ENCODE assay signal across 7 mouse cellular contexts in the genomic region with DNA sequence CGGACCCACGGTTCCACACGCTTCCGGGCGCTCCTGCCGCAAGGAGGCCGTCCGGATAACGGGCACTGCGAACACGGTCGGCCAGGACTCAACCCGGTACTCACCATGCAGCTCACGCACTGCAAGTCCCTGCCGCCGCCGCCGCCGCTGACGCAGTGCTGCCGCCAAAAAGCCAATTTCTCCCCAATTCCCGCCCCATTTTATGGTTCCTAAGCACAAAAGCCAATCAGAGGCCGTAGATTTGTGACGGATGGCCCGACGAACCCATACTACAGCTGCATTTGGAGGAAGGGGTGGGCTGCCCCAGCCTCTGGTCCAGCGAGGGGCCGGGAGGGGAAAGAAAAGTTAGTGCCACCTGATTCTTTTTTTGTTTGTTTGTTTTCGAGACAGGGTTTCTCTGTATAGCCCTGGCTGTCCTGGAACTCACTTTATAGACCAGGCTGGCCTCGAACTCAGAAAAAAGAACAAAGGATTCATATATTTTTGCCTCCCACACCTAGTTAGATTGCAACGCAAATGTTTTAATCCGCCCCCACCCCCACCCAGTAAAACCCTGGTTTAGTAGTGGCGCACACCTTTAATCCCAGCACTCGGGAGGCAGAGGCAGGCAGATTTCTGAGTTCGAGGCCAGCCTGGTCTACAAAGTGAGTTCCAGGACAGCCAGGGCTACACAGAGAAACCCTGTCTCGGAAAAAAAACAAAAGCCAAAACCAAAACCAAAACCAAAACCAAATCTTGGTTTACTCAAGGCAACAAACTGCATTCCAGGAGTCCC.
DNase-seq lines count a peak whose midpoint lies in the region; ATAC-seq lines count a peak whose summit lies in the region.

No protein-coding gene starts in this region.

- peak overlapping the region; percentile 78 for H3K9ac ChIP-seq in intestine, embryonic 16.5 days (ENCODE audit: low read depth, low read length)
- H3K9ac ChIP-seq in midbrain, embryonic 11.5 days (ENCODE audit: low read length), result peak overlapping the region; percentile 66

- WGBS in intestine, embryonic 16.5 days, result 10% methylated on average over 36 of the region's 36 CpGs
- WGBS in midbrain, embryonic 11.5 days, result 13% methylated on average over 36 of the region's 36 CpGs

- H3K36me3 ChIP-seq in intestine, embryonic 16.5 days (ENCODE audit: control insufficient read depth, insufficient read depth, low read length), result no peaks in the 10 kb centered on the region
- peaks cover 4% of the 10 kb centered on the region; the same call in 1 of the 2 replicates for H3K36me3 ChIP-seq in midbrain, embryonic 11.5 days (ENCODE audit: control insufficient read depth, insufficient read depth, low read length)

- H3K4me2 ChIP-seq in intestine, embryonic 16.5 days (ENCODE audit: low read depth, low read length), result peak overlapping the region; percentile 73
- peak overlapping the region; percentile 50 for H3K4me2 ChIP-seq in midbrain, embryonic 11.5 days

- intact Hi-C loops in left cerebral cortex, postnatal 36 days (cut with DNase I), result no loop called here

- peaks cover 9% of the 10 kb centered on the region; the same call in 1 of the 2 replicates for H3K4me1 ChIP-seq in intestine, embryonic 16.5 days (ENCODE audit: control insufficient read depth, insufficient read depth, low read length)
- 0 out of 2 replicates have a peak, but pooled peaks cover 2% of the 10 kb centered on the region for H3K4me1 ChIP-seq in midbrain, embryonic 11.5 days (ENCODE audit: control insufficient read depth, insufficient read depth, low read length)

- H3K27ac ChIP-seq in intestine, embryonic 16.5 days (ENCODE audit: low read length), result no peak overlapping the region
- no peak overlapping the region for H3K27ac ChIP-seq in midbrain, embryonic 11.5 days (ENCODE audit: low read depth, low read length)

- peak; percentile 91 for DNase-seq in adrenal gland, adult 8-10 months
- peak; percentile 92 for DNase-seq in embryo, embryonic 9.5 days (ENCODE audit: extremely low spot score)
- peak; percentile 65 to 84 for DNase-seq in gastrocnemius, postnatal 4 days (ENCODE audit: low spot score in 2 of 2)
- DNase-seq in left cerebral cortex, postnatal 36 days (ENCODE audit: low spot score in 2 of 2), result peak; percentile 75
- peak; percentile 98 for DNase-seq in midbrain, embryonic 11.5 days (ENCODE audit: low spot score, missing footprints)
- peak; percentile 82 for DNase-seq in skeletal muscle tissue, adult 2 months (ENCODE audit: low read depth, low spot score)

- peak overlapping the region; percentile 75 for H3K4me3 ChIP-seq in intestine, embryonic 16.5 days (ENCODE audit: low read length)
- H3K4me3 ChIP-seq in midbrain, embryonic 11.5 days (ENCODE audit: low read depth, low read length), result peak overlapping the region; percentile 43

- H3K27me3 ChIP-seq in intestine, embryonic 16.5 days (replicated peaks; ENCODE audit: control insufficient read depth, insufficient read depth, low read length), result no peaks in the 10 kb centered on the region
- no peaks in the 10 kb centered on the region for H3K27me3 ChIP-seq in midbrain, embryonic 11.5 days (ENCODE audit: control insufficient read depth, insufficient read depth, low read length)

- no peaks in the 10 kb centered on the region for H3K9me3 ChIP-seq in intestine, embryonic 16.5 days (ENCODE audit: control insufficient read depth, low read length)
- H3K9me3 ChIP-seq in midbrain, embryonic 11.5 days (ENCODE audit: control insufficient read depth, low read length), result no peaks in the 10 kb centered on the region

- peak; percentile 94 for ATAC-seq in intestine, embryonic 16.5 days
- peak; percentile 97 for ATAC-seq in midbrain, embryonic 11.5 days (ENCODE audit: low FRiP score)
